Mouse (Mus musculus) intestine, embryonic 14.5 days (tissue): ENCODE measurements around the gene Ccdc22. TPM values are rescaled to one million over a fixed set of nuclear protein-coding genes. Genes with fewer than 3 reads are reported as not detected.

ENCODE experiments used
- ATAC-seq: fragments of 200-750 bp; cut with Nextera tagmentation; replicated peaks from 2 replicates; pipeline ENCODE4 v1.8.0; 2017; ENCODE audit warnings: low read depth, moderate number of reproducible peaks, moderate TSS enrichment, moderate library complexity; ENCODE audit not compliant: low FRiP score, low TSS enrichment
- DNase-seq: peaks from one replicate; pipeline ENCODE4 v3.0.0-alpha.2; 2018; ENCODE audit warnings: low spot score
- H3K27ac ChIP-seq: fragments of 300-500 bp; sonication (generic); 2 replicates; pipeline ENCODE4 v1.5.1; 2014; ENCODE audit warnings: low read depth, mild to moderate bottlenecking, control low read depth
- H3K27me3 ChIP-seq: fragments of 300-500 bp; sonication (generic); replicated peaks from 2 replicates; pipeline ENCODE4 v1.6.1; 2014; ENCODE audit warnings: low read length, control low read depth; ENCODE audit not compliant: control insufficient read depth, insufficient read depth
- H3K36me3 ChIP-seq: fragments of 300-500 bp; sonication (generic); 2 replicates; pipeline ENCODE4 v1.6.1; 2014; ENCODE audit warnings: low read length, control low read depth; ENCODE audit not compliant: control insufficient read depth, insufficient read depth
- H3K4me1 ChIP-seq: fragments of 300-500 bp; sonication (generic); replicated peaks from 2 replicates; pipeline ENCODE4 v1.6.1; 2014; ENCODE audit warnings: low read length, control low read depth, mixed read lengths; ENCODE audit not compliant: control insufficient read depth, insufficient read depth
- H3K4me2 ChIP-seq: fragments of 300-500 bp; sonication (generic); 2 replicates; pipeline ENCODE4 v1.6.1; 2014; ENCODE audit warnings: low read length
- H3K4me3 ChIP-seq: fragments of 300-500 bp; sonication (generic); 2 replicates; pipeline ENCODE4 v1.5.1; 2014; ENCODE audit warnings: low read depth, low read length, control low read depth, mixed read lengths
- H3K9ac ChIP-seq: fragments of 300-500 bp; sonication (generic); 2 replicates; pipeline ENCODE4 v1.6.1; 2014; ENCODE audit warnings: mild to moderate bottlenecking, low read length
- H3K9me3 ChIP-seq: fragments of 300-500 bp; sonication (generic); 2 replicates; pipeline ENCODE4 v1.6.1; 2016; ENCODE audit warnings: low read length, control low read depth; ENCODE audit not compliant: control insufficient read depth
- WGBS: fragments of 180-500 bp; shearing (Covaris S2); extraction: QIAGEN DNeasy Blood & Tissue Kit; methylation state at CpG from one replicate; pipeline ENCODE4 v1.1.7; 2014; 5-methylcytosine and 5-hydroxymethylcytosine counted together
- polyA plus RNA-seq: library from polyadenylated mRNA; unstranded; fragments of >200 nt; fragmentation: Nextera tagmentation; extraction: Ambion mirVana; gene quantifications from 2 replicates; pipeline ENCODE4 v1.2.1, GENCODE M21; 2014

The Ccdc22 gene
- polyA plus RNA-seq, 1 experiment from 2014 or later = 29.7 TPM

DNA sequence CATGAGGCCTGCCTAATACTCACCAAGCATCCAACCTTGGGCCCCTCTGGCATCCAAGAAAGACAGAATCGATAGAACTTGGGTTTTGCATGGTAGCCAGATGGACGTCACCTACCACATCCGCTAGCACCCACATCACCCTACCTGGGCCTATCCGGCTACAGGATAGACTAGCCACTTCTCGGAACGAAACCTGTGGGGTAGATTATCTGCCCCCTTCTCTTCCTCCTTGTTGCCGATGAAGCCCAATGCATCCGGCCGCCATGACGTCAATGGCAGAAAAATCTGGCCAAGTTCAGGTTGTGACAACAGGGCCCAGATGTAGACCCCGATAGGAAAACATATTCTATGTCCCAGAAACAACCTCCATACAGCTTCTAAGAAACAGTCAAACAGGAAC lies 21.4 kb downstream of the Ccdc22 start:
- Histone ChIP-seq H3K4me1 (no peaks in the 10 kb centered on the region), H3K9me3 (no peaks in the 10 kb centered on the region), H3K27ac (no peak overlapping the region), H3K36me3 (no peaks in the 10 kb centered on the region), H3K27me3 (no peaks in the 10 kb centered on the region), H3K9ac (no peak overlapping the region), H3K4me2 (no peak overlapping the region), H3K4me3 (no peak overlapping the region)
- 95% methylated on average over 11 of the region's 11 CpGs for WGBS
- DNase-seq (no peak), ATAC-seq (no peak)

DNA sequence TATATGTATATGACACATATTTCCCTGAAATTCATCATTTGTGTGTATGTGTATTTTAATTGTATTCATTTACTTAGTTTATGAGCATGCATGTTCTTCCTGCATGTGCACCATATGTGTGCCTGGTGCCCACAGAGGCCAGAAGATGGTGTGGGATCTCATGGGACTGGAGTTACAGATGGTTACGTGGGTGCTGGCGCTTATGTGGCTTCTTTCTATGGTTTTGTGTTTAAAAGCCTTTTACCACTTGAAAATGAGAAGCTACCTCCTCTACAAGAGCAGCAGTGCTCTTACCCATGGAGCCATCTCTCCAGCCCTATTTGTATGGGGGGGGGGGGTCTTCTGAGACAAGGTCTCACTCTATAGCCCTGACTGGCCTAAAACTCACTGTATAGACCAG lies 24.2 kb downstream of the Ccdc22 start:
- no peak overlapping the region for H3K4me3 ChIP-seq
- H3K4me1 ChIP-seq = no peaks in the 10 kb centered on the region
- ATAC-seq (no peak), DNase-seq (no peak)
- H3K36me3 ChIP-seq = no peaks in the 10 kb centered on the region
- H3K9me3 ChIP-seq = no peaks in the 10 kb centered on the region
- H3K9ac ChIP-seq = no peak overlapping the region
- 94% methylated on average over 2 of the region's 2 CpGs for WGBS
- no peaks in the 10 kb centered on the region for H3K27me3 ChIP-seq
- H3K4me2 ChIP-seq = no peak overlapping the region
- H3K27ac ChIP-seq = no peak overlapping the region

DNA sequence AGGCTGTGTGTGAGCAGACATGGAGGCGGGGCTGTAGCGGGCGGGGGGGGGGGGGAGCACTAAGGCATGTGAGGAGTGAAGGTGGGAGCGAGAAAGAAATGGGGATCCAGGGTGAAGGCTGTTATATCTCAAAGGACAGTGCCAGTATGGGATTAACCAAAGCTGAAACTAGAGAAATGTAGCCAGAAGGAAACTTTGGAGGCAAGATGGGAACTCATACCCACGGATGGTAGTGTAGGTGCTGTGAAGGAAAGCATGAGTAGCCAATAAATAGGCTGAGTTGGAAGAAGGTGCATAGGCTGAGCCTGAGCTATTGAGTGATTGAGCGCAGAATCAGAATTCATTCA lies 30.5 kb downstream of the Ccdc22 start:
- Histone ChIP-seq H3K4me1 (0 out of 2 replicates have a peak, but pooled peaks cover 5% of the 10 kb centered on the region), H3K27me3 (no peaks in the 10 kb centered on the region), H3K9me3 (no peaks in the 10 kb centered on the region), H3K4me3 (peak overlapping the region; percentile 49), H3K4me2 (peak overlapping the region; percentile 48), H3K27ac (no peak overlapping the region; the same call in 1 of the 2 replicates), H3K9ac (no peak overlapping the region), H3K36me3 (no peaks in the 10 kb centered on the region)
- 33% methylated on average over 3 of the region's 6 CpGs for WGBS
- DNase-seq (no peak), ATAC-seq (no peak)

DNA sequence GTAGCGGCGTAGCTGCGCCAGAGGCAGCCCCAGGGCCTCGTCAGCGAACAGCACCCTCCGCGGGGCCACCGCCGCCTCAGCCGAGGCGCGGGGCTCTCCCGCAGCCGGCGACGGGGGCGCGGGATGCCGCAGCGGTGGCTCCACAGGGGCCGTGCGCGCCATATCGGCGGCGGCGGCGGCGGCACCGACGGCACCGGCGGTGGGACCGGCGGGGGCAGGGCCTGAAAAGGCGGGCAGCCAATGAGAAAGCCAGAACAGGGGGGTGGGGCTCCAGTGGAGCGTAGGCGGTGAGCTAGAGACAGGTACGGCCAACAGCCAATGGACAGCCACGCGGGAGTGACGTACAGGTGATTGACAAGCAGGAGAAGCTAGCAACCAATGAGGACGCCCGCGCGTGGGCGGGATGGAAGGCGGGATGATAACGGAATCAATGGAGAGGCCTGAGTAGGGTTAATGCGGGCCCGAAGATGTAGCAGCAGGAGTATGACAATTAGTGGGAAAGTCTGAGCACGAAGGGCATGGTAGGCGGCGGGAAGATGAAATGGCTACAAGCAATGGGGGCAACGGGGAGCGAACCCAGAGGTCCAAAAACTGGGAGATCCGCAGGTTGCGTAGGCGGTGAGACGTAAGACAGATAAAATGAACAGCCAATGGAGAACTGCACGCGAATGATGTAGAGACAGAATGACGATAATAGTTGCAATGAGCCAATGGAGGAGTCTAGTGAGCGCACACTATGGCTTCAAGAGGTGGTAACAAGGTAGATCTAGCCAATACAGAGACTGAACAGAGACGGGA lies 31.0 kb downstream of the Ccdc22 start, which contains the start of gene Ppp1r3f:
Gene Ppp1r3f, minus strand, starts transcription at position 197 of the 798 bp plus-strand sequence.
- 12% methylated on average over 57 of the region's 65 CpGs for WGBS
- H3K9ac ChIP-seq = peak within 1 kb of the TSS; percentile 66
- DNase-seq (peak; percentile 88), ATAC-seq (peak; percentile 99)
- H3K27ac ChIP-seq = peak within 1 kb of the TSS; percentile 83
- peak within 1 kb of the TSS; percentile 57 for H3K4me2 ChIP-seq
- H3K9me3 ChIP-seq = no peaks in the 10 kb centered on the region
- H3K4me3 ChIP-seq = peak within 1 kb of the TSS; percentile 49
- 0 out of 2 replicates have a peak, but pooled peaks cover 5% of the 10 kb centered on the region for H3K4me1 ChIP-seq
- no peaks in the 10 kb centered on the region for H3K36me3 ChIP-seq
- H3K27me3 ChIP-seq = no peaks in the 10 kb centered on the region

DNA sequence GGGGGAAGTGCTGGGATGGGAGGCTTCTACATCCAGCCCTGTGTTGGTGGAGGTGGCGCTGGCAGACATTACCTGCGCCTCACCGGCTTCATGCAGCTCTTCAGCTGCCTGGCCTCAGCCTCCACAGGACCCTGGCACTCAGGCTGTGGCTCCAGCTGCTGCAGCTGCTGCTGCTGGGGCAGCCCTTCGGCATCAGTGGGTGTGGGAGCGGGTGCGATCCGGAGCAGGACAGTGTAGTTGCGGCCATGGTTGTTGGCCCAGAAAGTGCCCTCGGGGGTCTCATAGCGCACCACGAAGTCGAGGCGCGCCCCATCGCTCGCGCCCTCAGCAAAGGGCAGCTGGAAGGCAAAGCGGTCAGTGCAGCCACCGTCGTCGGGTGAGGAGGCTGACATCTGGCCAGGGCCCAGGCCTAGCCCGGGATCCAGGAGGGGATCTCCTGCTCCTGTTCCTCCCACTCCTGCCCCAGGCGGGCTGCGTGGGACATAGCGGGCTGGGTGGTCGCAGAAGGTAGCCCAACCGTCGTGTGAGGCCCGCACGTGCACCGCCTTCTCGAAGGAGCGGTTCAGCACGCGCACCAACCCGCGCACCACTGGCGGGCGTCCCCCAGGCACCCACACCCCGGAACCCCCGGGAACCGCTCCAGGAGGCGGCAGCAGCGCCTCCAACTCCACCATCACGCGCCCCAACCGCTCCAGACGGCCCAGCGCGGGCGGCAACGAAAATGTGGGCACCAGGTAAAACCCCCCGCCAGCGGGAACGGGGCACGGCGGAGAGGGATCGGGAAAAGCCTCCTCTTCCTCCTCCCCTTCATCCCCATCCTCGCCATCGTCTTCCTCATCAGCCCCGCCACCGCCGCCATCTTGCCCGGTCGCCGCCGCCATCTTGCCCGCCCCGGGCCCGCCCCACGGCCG lies 31.9 kb downstream of the Ccdc22 start, which contains the start of gene Foxp3:
Gene Foxp3, plus strand, starts transcription at position 469 of the 911 bp plus-strand sequence.
- Histone ChIP-seq H3K4me3 (peak within 1 kb of the TSS; percentile 49), H3K27me3 (no peaks in the 10 kb centered on the region), H3K9me3 (no peaks in the 10 kb centered on the region), H3K4me1 (0 out of 2 replicates have a peak, but pooled peaks cover 5% of the 10 kb centered on the region), H3K27ac (peak within 1 kb of the TSS; percentile 83), H3K36me3 (no peaks in the 10 kb centered on the region), H3K9ac (peak within 1 kb of the TSS; percentile 66), H3K4me2 (peak within 1 kb of the TSS; percentile 57)
- 25% methylated on average over 56 of the region's 72 CpGs for WGBS
- DNase-seq = peak; percentile 63
- peak; percentile 71 for ATAC-seq

DNA sequence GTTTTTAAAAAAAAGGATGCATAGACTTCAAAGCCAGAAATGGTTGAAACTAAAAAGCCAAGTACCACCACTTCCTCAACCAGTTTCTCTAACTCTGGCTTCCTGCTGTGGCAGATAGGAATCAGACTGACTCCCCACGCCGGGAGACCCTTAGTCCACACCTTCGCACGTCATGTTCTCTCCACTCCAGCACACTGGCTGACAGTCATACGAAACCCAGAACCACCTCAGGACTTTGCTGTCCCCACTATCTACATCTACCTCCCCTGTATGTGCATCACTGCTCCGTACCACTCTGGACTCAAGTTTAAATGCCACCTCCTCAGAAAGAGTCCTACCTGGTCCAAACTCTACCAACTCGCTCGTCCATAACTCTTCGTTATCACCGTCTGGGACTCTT lies 32.9 kb downstream of the Ccdc22 start:
- Histone ChIP-seq H3K9ac (no peak overlapping the region), H3K4me3 (0 out of 2 replicates have a peak overlapping the region, but pooled peaks have one; percentile 49), H3K9me3 (no peaks in the 10 kb centered on the region), H3K27ac (no peak overlapping the region), H3K36me3 (no peaks in the 10 kb centered on the region), H3K4me2 (peak overlapping the region; percentile 57), H3K27me3 (no peaks in the 10 kb centered on the region), H3K4me1 (0 out of 2 replicates have a peak, but pooled peaks cover 5% of the 10 kb centered on the region)
- DNase-seq = no peak
- WGBS = 68% methylated on average over 10 of the region's 10 CpGs
- no peak for ATAC-seq

DNA sequence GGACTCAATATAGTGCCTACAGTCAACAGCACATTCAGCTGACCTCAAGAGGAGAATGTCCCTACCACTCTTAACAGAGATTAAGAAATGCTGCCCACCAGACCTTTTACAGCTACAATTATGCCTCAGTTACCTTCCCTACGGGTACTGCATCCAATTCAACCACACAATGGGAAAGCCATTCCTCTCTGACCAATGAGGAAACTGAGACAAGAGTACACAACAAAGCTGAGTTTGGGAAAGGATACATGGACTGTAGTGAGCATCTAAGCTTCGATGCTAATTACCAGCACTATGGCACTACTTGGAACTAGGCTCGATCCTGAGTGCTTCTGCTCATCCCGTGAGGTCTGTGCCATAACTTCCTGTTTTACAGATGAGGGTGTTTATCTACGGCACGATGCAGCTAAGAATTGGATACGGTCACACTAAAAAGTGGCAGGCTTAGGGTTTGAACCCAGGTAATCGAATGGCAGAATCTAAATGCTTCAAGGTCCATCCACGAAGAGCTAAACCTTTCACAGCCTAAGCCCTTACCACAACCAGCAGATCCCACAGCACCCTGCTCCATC lies 33.7 kb downstream of the Ccdc22 start:
- Histone ChIP-seq H3K4me3 (no peak overlapping the region), H3K9me3 (no peaks in the 10 kb centered on the region), H3K27me3 (no peaks in the 10 kb centered on the region), H3K36me3 (no peaks in the 10 kb centered on the region), H3K27ac (no peak overlapping the region), H3K4me2 (0 out of 2 replicates have a peak overlapping the region, but pooled peaks have one; percentile 57), H3K9ac (no peak overlapping the region), H3K4me1 (0 out of 2 replicates have a peak, but pooled peaks cover 5% of the 10 kb centered on the region)
- WGBS = 92% methylated on average over 9 of the region's 9 CpGs
- DNase-seq = no peak
- no peak for ATAC-seq

DNA sequence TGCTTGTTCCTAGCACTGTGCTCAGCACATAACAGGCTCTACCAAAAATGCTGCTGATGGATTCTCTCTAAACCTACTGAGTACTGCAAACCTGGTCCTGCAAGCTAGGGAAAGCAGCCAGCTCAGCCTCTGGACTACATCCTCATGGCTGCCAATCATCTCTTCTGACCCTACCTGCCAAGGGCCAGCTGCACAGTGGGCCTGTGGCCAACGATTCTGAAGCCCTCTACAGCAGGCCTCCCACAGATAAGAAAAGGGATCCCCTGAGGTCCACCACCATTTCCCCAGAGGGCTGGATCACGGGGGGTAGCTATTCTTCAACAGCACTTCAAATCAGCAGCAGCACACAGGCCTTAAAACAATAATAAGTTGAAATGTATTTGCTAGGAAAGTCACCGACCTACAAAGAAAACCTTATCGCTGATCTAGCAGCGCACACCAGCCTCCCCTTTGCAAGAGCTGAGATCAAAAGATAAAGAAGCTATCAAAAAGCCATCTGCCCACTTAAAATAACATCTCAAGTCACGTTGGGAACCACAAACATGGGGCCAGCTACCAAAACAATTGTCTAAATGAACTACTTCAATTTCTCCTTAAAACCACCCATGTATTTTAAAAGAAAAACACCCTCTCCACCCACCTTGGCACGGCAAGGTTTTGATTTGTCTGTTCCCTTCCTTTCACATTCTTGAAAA lies 34.7 kb downstream of the Ccdc22 start:
- no peaks in the 10 kb centered on the region for H3K9me3 ChIP-seq
- H3K27ac ChIP-seq = no peak overlapping the region
- no peak overlapping the region for H3K9ac ChIP-seq
- H3K36me3 ChIP-seq = no peaks in the 10 kb centered on the region
- no peak for DNase-seq
- H3K4me3 ChIP-seq = no peak overlapping the region
- WGBS = 65% methylated on average over 7 of the region's 7 CpGs
- H3K4me1 ChIP-seq = 0 out of 2 replicates have a peak, but pooled peaks cover 5% of the 10 kb centered on the region
- H3K4me2 ChIP-seq = no peak overlapping the region
- no peak for ATAC-seq
- no peaks in the 10 kb centered on the region for H3K27me3 ChIP-seq
